Comparison of ENCODE assay signal across 24 mouse cellular contexts in the genomic region with DNA sequence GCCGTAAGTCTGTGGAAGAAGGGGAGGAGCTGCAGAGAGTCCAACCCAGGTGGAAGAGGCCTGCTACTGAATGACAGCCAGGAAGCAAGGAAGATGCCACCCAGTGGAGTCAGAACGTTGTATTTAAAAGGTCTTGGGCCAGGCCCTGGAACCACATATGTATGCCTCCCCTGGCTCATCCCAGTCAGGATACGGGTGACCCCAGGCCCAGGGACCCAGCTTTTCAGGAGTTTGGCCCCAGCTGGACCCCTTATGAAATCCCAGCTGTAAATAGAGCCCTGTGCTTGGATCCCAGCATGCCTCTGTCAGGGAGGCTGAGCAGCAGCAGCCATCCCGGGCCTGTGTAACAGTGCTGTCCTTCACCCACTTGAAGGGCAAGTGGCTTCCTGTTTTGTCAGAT. TPM values are rescaled to one million over a fixed set of nuclear protein-coding genes. Genes with fewer than 3 reads are reported as not detected.
DNase-seq lines count a peak whose midpoint lies in the region; ATAC-seq and TF ChIP-seq lines count a peak whose summit lies in the region.
"Had no signal": no experiment of that assay in that cellular context is flagged by ENCODE, and none has a peak within 500 bp of the region (broad histone marks: within the 10 kb centered on the region; RNA-seq: fewer than 3 reads in every experiment).

No protein-coding gene starts in this region.

- no peak overlapping the region for H3K4me3 ChIP-seq in heart, embryonic 10.5 days
- no peak overlapping the region for H3K4me3 ChIP-seq in heart, embryonic 16.5 days (ENCODE audit: low read length)
- H3K4me3 ChIP-seq in neural tube, embryonic 13.5 days, result no peak overlapping the region
- H3K4me3 ChIP-seq in myocyte, result no peak overlapping the region
- H3K4me3 ChIP-seq: embryonic facial prominence, embryonic 13.5 days; hindbrain, embryonic 13.5 days; midbrain, embryonic 12.5 days had no signal

- peak overlapping the region; percentile 48 for H3K27ac ChIP-seq in heart, embryonic 10.5 days
- H3K27ac ChIP-seq in heart, embryonic 16.5 days (ENCODE audit: low read length), result peak overlapping the region; percentile 35; the same call in 1 of the 2 replicates
- no peak overlapping the region for H3K27ac ChIP-seq in neural tube, embryonic 13.5 days (replicated peaks)
- H3K27ac ChIP-seq: embryonic facial prominence, embryonic 13.5 days; hindbrain, embryonic 13.5 days; midbrain, embryonic 12.5 days had no signal

- H3K79me2 ChIP-seq in myocyte (ENCODE audit: control insufficient read depth, insufficient read depth), result no peaks in the 10 kb centered on the region

- peaks cover 47% of the 10 kb centered on the region for H3K36me3 ChIP-seq in heart, embryonic 10.5 days
- peaks cover 25% of the 10 kb centered on the region for H3K36me3 ChIP-seq in heart, embryonic 16.5 days (ENCODE audit: control insufficient read depth, insufficient read depth)
- peaks cover 53% of the 10 kb centered on the region for H3K36me3 ChIP-seq in neural tube, embryonic 13.5 days
- peaks cover 29% of the 10 kb centered on the region for H3K36me3 ChIP-seq in myocyte (ENCODE audit: control insufficient read depth, insufficient read depth)

- TF ChIP-seq POLR2A in myocyte (IDR thresholded peaks at IDR 0.05; ENCODE audit: insufficient read length, low read depth), result no peak

- ATAC-seq in heart, embryonic 16.5 days (replicated peaks; ENCODE audit: extremely low read depth, insufficient read depth, low FRiP score), result no peak
- no peak for ATAC-seq in neural tube, embryonic 13.5 days (ENCODE audit: low read depth)
- ATAC-seq: forebrain, embryonic 14.5 days had no signal

- H3K9ac ChIP-seq in heart, embryonic 16.5 days (ENCODE audit: low read length), result no peak overlapping the region
- 0 out of 2 replicates have a peak overlapping the region, but pooled peaks have one; percentile 17 for H3K9ac ChIP-seq in neural tube, embryonic 13.5 days
- H3K9ac ChIP-seq: embryonic facial prominence, embryonic 13.5 days; hindbrain, embryonic 13.5 days; midbrain, embryonic 12.5 days had no signal

- H3K27me3 ChIP-seq in heart, embryonic 10.5 days (ENCODE audit: insufficient read depth, poor library complexity, severe bottlenecking), result no peaks in the 10 kb centered on the region
- no peaks in the 10 kb centered on the region for H3K27me3 ChIP-seq in heart, embryonic 16.5 days (ENCODE audit: control insufficient read depth, insufficient read depth, low read length)
- no peaks in the 10 kb centered on the region for H3K27me3 ChIP-seq in neural tube, embryonic 13.5 days
- no peaks in the 10 kb centered on the region for H3K27me3 ChIP-seq in myocyte (ENCODE audit: control insufficient read depth, insufficient read depth, insufficient read length)
- H3K27me3 ChIP-seq: embryonic facial prominence, embryonic 13.5 days; hindbrain, embryonic 13.5 days; midbrain, embryonic 12.5 days had no signal

- 55% methylated on average over 4 of the region's 4 CpGs for WGBS in heart, embryonic 10.5 days
- WGBS in heart, embryonic 16.5 days, result 42% methylated on average over 4 of the region's 4 CpGs
- WGBS in neural tube, embryonic 13.5 days, result 69% methylated on average over 4 of the region's 4 CpGs

- no peak overlapping the region for H3ac ChIP-seq in myocyte (ENCODE audit: control insufficient read depth, insufficient read length)

- peak; percentile 73 for DNase-seq in heart, embryonic 10.5 days (ENCODE audit: low spot score)
- DNase-seq in heart, adult 8-10 months (ENCODE audit: low spot score), result no peak
- no peak for DNase-seq in heart, adult 9 months (ENCODE audit: low spot score in 2 of 2)
- no peak for DNase-seq in neural tube, embryonic 10.5 days (ENCODE audit: extremely low spot score, low spot score)
- DNase-seq in right cerebral cortex, postnatal 25 days, result no peak
- DNase-seq: adrenal gland, postnatal 14 days; B cell, adult 2 months; cerebellum, adult 2 months; cerebellum, postnatal 25 days; gastrocnemius, postnatal 10 days; kidney, adult 11 months; layer of hippocampus, adult 9-11 months; left cerebral cortex, postnatal 4 days; lung, adult 2 months; lung, postnatal 14 days had no signal

- peaks cover 31% of the 10 kb centered on the region for H3K4me1 ChIP-seq in heart, embryonic 10.5 days
- peaks cover 18% of the 10 kb centered on the region for H3K4me1 ChIP-seq in heart, embryonic 16.5 days (ENCODE audit: control insufficient read depth, insufficient read depth, low read length)
- peaks cover 12% of the 10 kb centered on the region for H3K4me1 ChIP-seq in neural tube, embryonic 13.5 days (replicated peaks)
- H3K4me1 ChIP-seq: hindbrain, embryonic 13.5 days; midbrain, embryonic 12.5 days had no signal

- H3K4me2 ChIP-seq in heart, embryonic 16.5 days (ENCODE audit: low read depth, low read length), result no peak overlapping the region
- no peak overlapping the region for H3K4me2 ChIP-seq in neural tube, embryonic 13.5 days
- H3K4me2 ChIP-seq in myocyte (ENCODE audit: low read depth), result no peak overlapping the region
- H3K4me2 ChIP-seq: embryonic facial prominence, embryonic 13.5 days; hindbrain, embryonic 13.5 days; liver, embryonic 11.5 days; midbrain, embryonic 12.5 days had no signal

- H3K9me3 ChIP-seq in heart, embryonic 10.5 days, result no peaks in the 10 kb centered on the region
- H3K9me3 ChIP-seq in heart, embryonic 16.5 days (replicated peaks; ENCODE audit: control insufficient read depth, low read length), result no peaks in the 10 kb centered on the region
- no peaks in the 10 kb centered on the region for H3K9me3 ChIP-seq in neural tube, embryonic 13.5 days
- H3K9me3 ChIP-seq: embryonic facial prominence, embryonic 13.5 days; hindbrain, embryonic 13.5 days; midbrain, embryonic 12.5 days had no signal

TF ChIP-seq in myocyte, 11 proteins besides CTCF, POLR2A, EP300 and RAD21:
- TF ChIP-seq POLR2AphosphoS2 (IDR thresholded peaks at IDR 0.05; ENCODE audit: insufficient read length, low read depth) (peak; percentile 42), E2F4 (IDR thresholded peaks at IDR 0.05; ENCODE audit: insufficient read depth) (no peak), CEBPB (IDR thresholded peaks at IDR 0.05; ENCODE audit: insufficient read depth, poor library complexity, severe bottlenecking) (no peak), TCF12 (IDR thresholded peaks at IDR 0.05; ENCODE audit: insufficient read depth, poor library complexity, severe bottlenecking) (no peak)

RNA-seq across cellular contexts. Expression of a gene that starts 10.5 kb away (rescaled TPM):
- polyA plus RNA-seq in heart, embryonic 10.5 days (2016; fragmentation: Nextera tagmentation; extraction: Ambion mirVana), result 1,471 and 1,998 TPM in 2 replicates
- total RNA-seq in heart, adult 8-10 months (2022), result 10 to 100 TPM; 40.0 to 70.3 (median 65.6) TPM
- 1,725 and 1,731 TPM in 2 replicates for polyA plus RNA-seq in heart, embryonic 16.5 days (2015; fragmentation: Nextera tagmentation; extraction: Ambion mirVana)
- 55.2 and 56.0 TPM in 2 replicates for polyA plus RNA-seq in neural tube, embryonic 13.5 days (2015; fragmentation: Nextera tagmentation; extraction: Ambion mirVana)
- polyA plus RNA-seq in myocyte (2012; fragmentation: generic; extraction: Trizol), result 442 TPM
- total RNA-seq: megakaryocyte, adult 5-6 weeks had no signal
